Mouse (Mus musculus) liver, embryonic 14.5 days (tissue): ENCODE measurements at regions not wholly inside any gene's neighbourhood (a gene's known extent, or its start where the extent isn't known, plus 50 kb on each side); places are given as distances from the start of the nearest gene placed in this dataset.

ENCODE experiments used
- ATAC-seq: fragments of 200-750 bp; cut with Nextera tagmentation; 2 replicates; pipeline ENCODE4 v1.8.0; 2017; ENCODE audit warnings: moderate number of reproducible peaks, mild to moderate bottlenecking, moderate library complexity; ENCODE audit not compliant: insufficient read depth
- DNase-seq, 3 experiments: peaks; one replicate each; pipeline ENCODE4 v3.0.0-alpha.2; 2012 to 2013; ENCODE audit warnings: low read depth in 3 of 3, low spot score in 3 of 3
- H3K27ac ChIP-seq: fragments of 300-500 bp; sonication (generic); 2 replicates; pipeline ENCODE4 v1.5.1; 2014; ENCODE audit warnings: moderate library complexity, mild to moderate bottlenecking, control low read depth, inconsistent platforms
- H3K27me3 ChIP-seq: fragments of 300-500 bp; sonication (generic); 2 replicates; pipeline ENCODE4 v1.6.1; 2014; ENCODE audit warnings: mild to moderate bottlenecking, low read length, moderate library complexity; ENCODE audit not compliant: control insufficient read depth, insufficient read depth
- H3K36me3 ChIP-seq: fragments of 300-500 bp; sonication (generic); replicated peaks from 2 replicates; pipeline ENCODE4 v1.6.1; 2014; ENCODE audit warnings: low read depth; ENCODE audit not compliant: control insufficient read depth, insufficient read depth
- H3K4me1 ChIP-seq, 2 experiments: fragments of 200-500 bp in 1 of 2; fragments of 300-500 bp in 1 of 2; sonication (generic) in 1 of 2; replicated peaks; 2 replicates each; pipeline ENCODE4 v1.6.1; 2012 to 2014; ENCODE audit warnings: antibody characterized with exemption in 1 of 2, inconsistent platforms in 1 of 2, low read length in 1 of 2; ENCODE audit not compliant: control insufficient read depth in 2 of 2, insufficient read depth in 2 of 2
- H3K4me2 ChIP-seq: fragments of 300-500 bp; sonication (generic); 2 replicates; pipeline ENCODE4 v1.6.1; 2014; ENCODE audit warnings: low read depth, mild to moderate bottlenecking, control low read depth, moderate library complexity
- H3K4me3 ChIP-seq, 2 experiments: fragments of 200-500 bp in 1 of 2; fragments of 300-500 bp in 1 of 2; sonication (generic) in 1 of 2; 2 replicates each; pipeline ENCODE4 v1.5.1; 2012 to 2014; ENCODE audit warnings: low read depth in 2 of 2, low read length in 2 of 2, mild to moderate bottlenecking in 2 of 2, control low read depth in 1 of 2, inconsistent platforms in 1 of 2, moderate library complexity in 1 of 2; ENCODE audit not compliant: insufficient read depth in 1 of 2
- H3K9ac ChIP-seq: fragments of 300-500 bp; sonication (generic); replicated peaks from 2 replicates; pipeline ENCODE4 v1.6.1; 2014; ENCODE audit warnings: mild to moderate bottlenecking, control low read depth, moderate library complexity
- H3K9me3 ChIP-seq: fragments of 300-500 bp; sonication (generic); 2 replicates; pipeline ENCODE4 v1.6.1; 2016; ENCODE audit warnings: low read length, mixed read lengths; ENCODE audit not compliant: control insufficient read depth
- EP300 ChIP-seq: IDR thresholded peaks from 2 replicates; pipeline ENCODE4 v1.6.1; 2016; ENCODE audit warnings: antibody characterized with exemption, low read depth
- WGBS: fragments of 180-500 bp; shearing (Covaris S2); extraction: QIAGEN DNeasy Blood & Tissue Kit; methylation state at CpG from one replicate; pipeline ENCODE4 v1.1.7; 2014; ENCODE audit not compliant: insufficient replicate concordance; 5-methylcytosine and 5-hydroxymethylcytosine counted together

DNA sequence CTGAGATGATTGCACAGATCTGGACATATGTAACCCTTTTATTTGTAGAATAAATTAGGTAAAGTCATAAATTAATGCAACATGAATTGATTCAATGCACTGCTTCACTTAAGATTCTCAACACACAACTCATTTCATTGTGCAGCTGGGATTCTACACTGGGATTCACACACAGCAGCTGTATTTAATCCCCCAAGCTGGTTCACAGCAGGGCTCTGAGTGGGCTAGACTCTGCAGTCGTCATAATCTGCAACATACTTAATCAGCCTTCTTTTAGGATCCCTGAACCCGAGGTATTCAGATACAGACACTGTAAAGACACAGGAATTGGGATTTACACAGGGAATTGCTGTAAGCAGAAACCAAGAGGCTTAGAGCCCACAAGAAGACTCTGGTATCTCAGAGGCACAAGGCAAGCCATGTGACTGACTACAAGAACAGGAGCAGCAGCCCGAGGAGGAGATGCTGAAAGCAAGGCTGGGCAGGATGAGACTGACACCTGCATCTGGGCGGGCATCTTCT is 135.7 kb downstream of the Raet1d start:
- H3K4me2 ChIP-seq: no peak overlapping the region
- H3K27ac ChIP-seq: no peak overlapping the region
- no peak for ATAC-seq
- 35% methylated on average over 4 of the region's 4 CpGs for whole genome bisulfite sequencing
- no peak for DNase-seq
- no peaks in the 10 kb centered on the region for H3K36me3 ChIP-seq
- H3K9me3 ChIP-seq: no peaks in the 10 kb centered on the region
- H3K4me3 ChIP-seq: no peak overlapping the region
- H3K9ac ChIP-seq: no peak overlapping the region
- H3K4me1 ChIP-seq: no peaks in the 10 kb centered on the region
- H3K27me3 ChIP-seq: no peaks in the 10 kb centered on the region
- TF ChIP-seq EP300: no peak
